Mouse (Mus musculus): ENCODE results near the gene Gli2. TPM values are rescaled to one million over a fixed set of nuclear protein-coding genes. Genes with fewer than 3 reads are reported as not detected.

Gene Gli2
- polyA plus RNA-seq, 1 experiment from 2014 or later = 3.1 TPM

DNA sequence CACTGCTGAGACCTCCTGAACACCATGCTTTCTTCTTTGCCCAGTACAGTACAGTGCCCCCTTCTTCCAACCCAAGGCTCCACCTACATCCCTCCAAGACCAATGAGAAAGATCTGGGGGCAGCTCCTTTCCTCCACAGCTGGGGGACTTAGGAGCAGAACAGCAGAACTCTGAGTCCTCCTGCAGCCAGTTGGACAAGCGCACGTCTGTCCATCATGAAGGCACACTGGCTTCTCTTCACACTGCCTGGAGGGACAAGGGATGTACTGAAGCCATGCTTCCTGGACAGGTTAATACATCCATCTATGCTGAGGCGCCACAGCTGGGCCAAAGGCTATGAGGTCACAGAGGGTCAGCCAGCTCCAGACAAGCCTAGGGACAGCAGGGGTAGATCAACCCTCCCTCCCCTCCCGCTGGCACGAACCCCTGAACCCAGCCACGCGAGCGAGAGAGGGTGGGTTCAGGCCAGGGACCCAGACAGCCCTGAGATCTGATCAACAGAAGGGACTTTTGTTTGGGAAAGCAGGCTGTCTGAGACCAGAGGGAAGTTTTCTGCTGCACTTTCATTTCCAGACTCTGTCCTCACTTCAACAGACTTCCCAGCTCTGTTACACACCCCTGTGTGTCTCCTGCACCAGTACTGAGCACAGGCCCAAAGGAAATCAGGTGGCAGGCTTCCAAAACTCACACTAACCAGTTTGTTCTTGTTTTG, 27.6 kb downstream of the Gli2 start:
- no peaks in the 10 kb centered on the region for H3K27me3 ChIP-seq (replicated peaks)
- H3K4me2 ChIP-seq = 0 out of 2 replicates have a peak overlapping the region, but pooled peaks have one; percentile 24
- no peak overlapping the region for H3K4me3 ChIP-seq
- no peaks in the 10 kb centered on the region for H3K36me3 ChIP-seq
- peaks cover 35% of the 10 kb centered on the region for H3K4me1 ChIP-seq
- H3K27ac ChIP-seq (replicated peaks) = peak overlapping the region; percentile 48
- no peaks in the 10 kb centered on the region for H3K9me3 ChIP-seq
- peak; percentile 25; the same call in 1 of the 2 replicates for ATAC-seq (ENCODE audit: extremely low read depth, insufficient number of reproducible peaks, low FRiP score, low TSS enrichment)
- 0 out of 2 replicates have a peak overlapping the region, but pooled peaks have one; percentile 25 for H3K9ac ChIP-seq
- 47% methylated on average over 8 of the region's 8 CpGs for WGBS

- no peaks in the 10 kb centered on the region for H3K27me3 ChIP-seq (replicated peaks)
- H3K36me3 ChIP-seq = no peaks in the 10 kb centered on the region
- H3K9ac ChIP-seq = no peak overlapping the region
- H3K4me3 ChIP-seq = no peak overlapping the region
- H3K27ac ChIP-seq (replicated peaks) = no peak overlapping the region
- no peaks in the 10 kb centered on the region for H3K9me3 ChIP-seq
- H3K4me2 ChIP-seq = no peak overlapping the region
- no peak for ATAC-seq (ENCODE audit: extremely low read depth, insufficient number of reproducible peaks, low FRiP score, low TSS enrichment)
- peaks cover 38% of the 10 kb centered on the region for H3K4me1 ChIP-seq
- WGBS = 68% methylated on average over 1 of the region's 1 CpGs
Observed at GRCm38 (mm10) chr1:119022311-119022710, 31.1 kb downstream of the Gli2 start.

- H3K9ac ChIP-seq = no peak overlapping the region
- ATAC-seq (ENCODE audit: extremely low read depth, insufficient number of reproducible peaks, low FRiP score, low TSS enrichment) = no peak
- H3K4me2 ChIP-seq = no peak overlapping the region
- H3K4me1 ChIP-seq = peaks cover 26% of the 10 kb centered on the region
- no peak overlapping the region for H3K27ac ChIP-seq (replicated peaks)
- H3K9me3 ChIP-seq = no peaks in the 10 kb centered on the region
- no peaks in the 10 kb centered on the region for H3K27me3 ChIP-seq (replicated peaks)
- 81% methylated on average over 2 of the region's 2 CpGs for WGBS
- no peaks in the 10 kb centered on the region for H3K36me3 ChIP-seq
- H3K4me3 ChIP-seq = no peak overlapping the region
Observed at GRCm38 (mm10) chr1:119020092-119020491, 33.3 kb downstream of the Gli2 start.

DNA sequence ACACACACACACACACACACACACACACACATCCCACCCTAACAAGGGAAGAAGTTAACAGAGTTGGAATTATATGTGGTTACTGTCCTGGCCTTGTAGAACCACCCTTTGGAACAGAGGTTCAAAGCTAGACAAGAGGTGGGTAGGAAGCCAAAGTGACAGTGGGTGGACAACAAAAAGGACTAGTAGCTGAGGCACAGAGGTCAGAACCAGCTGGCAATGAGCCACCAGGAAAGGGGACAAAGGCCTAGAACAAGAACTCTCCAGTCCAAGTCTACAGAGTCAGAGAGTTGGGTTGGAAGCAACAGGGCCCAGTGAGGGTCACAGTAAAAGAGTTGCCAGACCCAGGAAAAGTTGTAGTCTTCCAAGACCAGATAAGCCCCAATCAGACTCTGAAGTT, 34.4 kb downstream of the Gli2 start:
- ATAC-seq (ENCODE audit: extremely low read depth, insufficient number of reproducible peaks, low FRiP score, low TSS enrichment) = no peak

DNA sequence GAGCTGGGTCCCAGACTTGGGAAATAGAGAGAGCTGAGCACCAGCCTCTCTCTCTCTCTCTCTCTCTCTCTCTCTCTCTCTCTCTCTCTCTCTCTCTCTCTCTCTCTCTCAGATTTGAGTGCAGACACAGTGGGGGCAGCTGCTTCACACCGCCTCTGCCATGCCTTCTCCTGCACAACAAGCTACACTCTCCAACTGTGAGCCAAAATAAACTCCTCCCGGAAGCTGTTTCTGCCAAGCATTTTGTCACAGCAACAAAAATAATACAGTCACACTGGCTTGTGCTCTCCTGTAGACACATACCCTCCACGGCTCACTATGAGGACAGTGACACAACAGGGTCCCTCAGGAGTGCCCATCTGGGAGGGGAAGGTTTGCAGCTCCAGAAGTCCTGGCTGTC, 36.6 kb downstream of the Gli2 start:
- Histone ChIP-seq H3K27me3 (replicated peaks) (no peaks in the 10 kb centered on the region), H3K4me3 (no peak overlapping the region), H3K4me2 (no peak overlapping the region), H3K4me1 (peaks cover 12% of the 10 kb centered on the region; the same call in 1 of the 2 replicates), H3K36me3 (0 out of 2 replicates have a peak, but pooled peaks cover 3% of the 10 kb centered on the region), H3K9ac (0 out of 2 replicates have a peak overlapping the region, but pooled peaks have one; percentile 14), H3K27ac (replicated peaks) (no peak overlapping the region), H3K9me3 (no peaks in the 10 kb centered on the region)
- WGBS = 48% methylated on average over 3 of the region's 3 CpGs
- no peak; the same call in 1 of the 2 replicates for ATAC-seq (ENCODE audit: extremely low read depth, insufficient number of reproducible peaks, low FRiP score, low TSS enrichment)

More for the DNA sequence above, 34.4 kb downstream of the Gli2 start:
- H3K9ac ChIP-seq = no peak overlapping the region
- H3K27ac ChIP-seq (replicated peaks) = no peak overlapping the region
- no peaks in the 10 kb centered on the region for H3K27me3 ChIP-seq (replicated peaks)
- H3K4me2 ChIP-seq = no peak overlapping the region
- H3K36me3 ChIP-seq = no peaks in the 10 kb centered on the region
- peaks cover 25% of the 10 kb centered on the region for H3K4me1 ChIP-seq
- no peaks in the 10 kb centered on the region for H3K9me3 ChIP-seq
- no peak overlapping the region for H3K4me3 ChIP-seq

GRCm38 (mm10) chr1:119015108-119015507, 38.3 kb downstream of the Gli2 start:
- Histone ChIP-seq H3K27me3 (replicated peaks) (no peaks in the 10 kb centered on the region), H3K9me3 (no peaks in the 10 kb centered on the region), H3K4me3 (no peak overlapping the region), H3K4me1 (peaks cover 12% of the 10 kb centered on the region; the same call in 1 of the 2 replicates), H3K9ac (no peak overlapping the region), H3K4me2 (no peak overlapping the region), H3K27ac (replicated peaks) (no peak overlapping the region), H3K36me3 (0 out of 2 replicates have a peak, but pooled peaks cover 3% of the 10 kb centered on the region)
- 79% methylated on average over 6 of the region's 6 CpGs for WGBS
- ATAC-seq (ENCODE audit: extremely low read depth, insufficient number of reproducible peaks, low FRiP score, low TSS enrichment) = no peak

- Histone ChIP-seq H3K9ac (no peak overlapping the region), H3K9me3 (no peaks in the 10 kb centered on the region), H3K4me2 (no peak overlapping the region), H3K36me3 (0 out of 2 replicates have a peak, but pooled peaks cover 3% of the 10 kb centered on the region), H3K4me3 (no peak overlapping the region), H3K27ac (replicated peaks) (no peak overlapping the region), H3K27me3 (replicated peaks) (no peaks in the 10 kb centered on the region), H3K4me1 (peaks cover 12% of the 10 kb centered on the region)
- ATAC-seq (ENCODE audit: extremely low read depth, insufficient number of reproducible peaks, low FRiP score, low TSS enrichment) = no peak
Observed at GRCm38 (mm10) chr1:119008949-119009348, 44.5 kb downstream of the Gli2 start.

- H3K27me3 ChIP-seq (replicated peaks) = no peaks in the 10 kb centered on the region
- 13% methylated on average over 1 of the region's 1 CpGs for WGBS
- peak; percentile 21; the same call in 1 of the 2 replicates for ATAC-seq (ENCODE audit: extremely low read depth, insufficient number of reproducible peaks, low FRiP score, low TSS enrichment)
- peak overlapping the region; percentile 10; the same call in 1 of the 2 replicates for H3K27ac ChIP-seq (replicated peaks)
- H3K9ac ChIP-seq = 0 out of 2 replicates have a peak overlapping the region, but pooled peaks have one; percentile 11
- no peak overlapping the region for H3K4me3 ChIP-seq
- no peaks in the 10 kb centered on the region for H3K36me3 ChIP-seq
- peaks cover 24% of the 10 kb centered on the region for H3K4me1 ChIP-seq
- H3K4me2 ChIP-seq = no peak overlapping the region
- no peaks in the 10 kb centered on the region for H3K9me3 ChIP-seq
Observed at GRCm38 (mm10) chr1:119003852-119004398, 49.5 kb downstream of the Gli2 start.

GRCm38 (mm10) chr1:119001454-119002034, 51.9 kb downstream of the Gli2 start:
- H3K4me1 ChIP-seq = peaks cover 24% of the 10 kb centered on the region
- no peaks in the 10 kb centered on the region for H3K36me3 ChIP-seq
- 64% methylated on average over 12 of the region's 12 CpGs for WGBS
- no peak overlapping the region for H3K27ac ChIP-seq (replicated peaks)
- no peak for ATAC-seq (ENCODE audit: extremely low read depth, insufficient number of reproducible peaks, low FRiP score, low TSS enrichment)
- H3K4me3 ChIP-seq = no peak overlapping the region
- no peaks in the 10 kb centered on the region for H3K9me3 ChIP-seq
- H3K27me3 ChIP-seq (replicated peaks) = no peaks in the 10 kb centered on the region
- H3K9ac ChIP-seq = no peak overlapping the region
- no peak overlapping the region for H3K4me2 ChIP-seq

GRCm38 (mm10) chr1:118994482-118995105, 58.8 kb downstream of the Gli2 start:
- H3K4me2 ChIP-seq = no peak overlapping the region
- ATAC-seq (ENCODE audit: extremely low read depth, insufficient number of reproducible peaks, low FRiP score, low TSS enrichment) = no peak
- no peak overlapping the region for H3K9ac ChIP-seq
- WGBS = 80% methylated on average over 8 of the region's 8 CpGs
- no peak overlapping the region for H3K4me3 ChIP-seq
- no peaks in the 10 kb centered on the region for H3K36me3 ChIP-seq
- H3K27ac ChIP-seq (replicated peaks) = no peak overlapping the region
- no peaks in the 10 kb centered on the region for H3K4me1 ChIP-seq
- H3K9me3 ChIP-seq = no peaks in the 10 kb centered on the region
- no peaks in the 10 kb centered on the region for H3K27me3 ChIP-seq (replicated peaks)

- H3K9ac ChIP-seq = no peak overlapping the region
- no peak overlapping the region for H3K27ac ChIP-seq (replicated peaks)
- no peak overlapping the region for H3K4me3 ChIP-seq
- WGBS = 61% methylated on average over 5 of the region's 5 CpGs
- no peaks in the 10 kb centered on the region for H3K27me3 ChIP-seq (replicated peaks)
- H3K4me1 ChIP-seq = no peaks in the 10 kb centered on the region
- H3K36me3 ChIP-seq = no peaks in the 10 kb centered on the region
- H3K4me2 ChIP-seq = no peak overlapping the region
- no peak for ATAC-seq (ENCODE audit: extremely low read depth, insufficient number of reproducible peaks, low FRiP score, low TSS enrichment)
- no peaks in the 10 kb centered on the region for H3K9me3 ChIP-seq
Observed at GRCm38 (mm10) chr1:118993775-118994174, 59.6 kb downstream of the Gli2 start.
